17 mouse cellular contexts compared by ENCODE assay signal in genomic region chr11:108892406-108892805, GRCm38 (mm10). TPM values are rescaled to one million over a fixed set of nuclear protein-coding genes. Genes with fewer than 3 reads are reported as not detected.
DNase-seq lines count a peak whose midpoint lies in the region; ATAC-seq lines count a peak whose summit lies in the region.
"Had no signal": no experiment of that assay in that cellular context is flagged by ENCODE, and none has a peak within 500 bp of the region (broad histone marks: within the 10 kb centered on the region; RNA-seq: fewer than 3 reads in every experiment).

No protein-coding gene starts in this region.

- H3K27me3 ChIP-seq in hindbrain, embryonic 10.5 days (ENCODE audit: insufficient read depth, poor library complexity, severe bottlenecking): peaks cover 36% of the 10 kb centered on the region
- H3K27me3 ChIP-seq in hindbrain, embryonic 13.5 days: peaks cover 8% of the 10 kb centered on the region; the same call in 1 of the 2 replicates
- no peaks in the 10 kb centered on the region for H3K27me3 ChIP-seq in neural tube, embryonic 12.5 days (replicated peaks)
- no peaks in the 10 kb centered on the region for H3K27me3 ChIP-seq in limb, embryonic 10.5 days (ENCODE audit: low read depth, poor library complexity, severe bottlenecking)
- H3K27me3 ChIP-seq in midbrain, embryonic 16.5 days (ENCODE audit: control insufficient read depth, insufficient read depth, low read depth, low read length): peaks cover 3% of the 10 kb centered on the region; the same call in 1 of the 2 replicates
- H3K27me3 ChIP-seq: Patski had no signal

- H3K4me3 ChIP-seq in hindbrain, embryonic 10.5 days: peak overlapping the region; percentile 20
- no peak overlapping the region for H3K4me3 ChIP-seq in hindbrain, embryonic 13.5 days
- H3K4me3 ChIP-seq in neural tube, embryonic 12.5 days: no peak overlapping the region
- H3K4me3 ChIP-seq in limb, embryonic 10.5 days: peak overlapping the region; percentile 47
- H3K4me3 ChIP-seq in midbrain, embryonic 16.5 days (ENCODE audit: low read depth, low read length): no peak overlapping the region
- H3K4me3 ChIP-seq: myocyte had no signal

- WGBS in hindbrain, embryonic 10.5 days: 5% methylated on average over 7 of the region's 7 CpGs
- 9% methylated on average over 6 of the region's 7 CpGs for WGBS in hindbrain, embryonic 13.5 days
- WGBS in neural tube, embryonic 12.5 days: 4% methylated on average over 7 of the region's 7 CpGs
- under 1% methylated on average over 6 of the region's 7 CpGs for WGBS in limb, embryonic 10.5 days
- WGBS in midbrain, embryonic 16.5 days: 11% methylated on average over 6 of the region's 7 CpGs

- peak; percentile 14 for DNase-seq in hindbrain, embryonic 10.5 days (ENCODE audit: low spot score)
- DNase-seq in neural tube, embryonic 10.5 days (ENCODE audit: extremely low spot score, low spot score): no peak
- DNase-seq in limb, embryonic 10.5 days (ENCODE audit: low spot score): no peak
- DNase-seq in gastrocnemius, postnatal 14 days: no peak
- no peak for DNase-seq in heart, adult 18-20 months
- DNase-seq: B cell, adult 2 months; cerebellum, postnatal 14 days; gastrocnemius, postnatal 36 days; heart, postnatal 36 days; left cerebral cortex, postnatal 4 days; liver, postnatal 0 days had no signal

- H3K27ac ChIP-seq in hindbrain, embryonic 10.5 days: 0 out of 2 replicates have a peak overlapping the region, but pooled peaks have one; percentile 24
- H3K27ac ChIP-seq in hindbrain, embryonic 13.5 days: no peak overlapping the region
- H3K27ac ChIP-seq in neural tube, embryonic 12.5 days: no peak overlapping the region
- H3K27ac ChIP-seq in limb, embryonic 10.5 days: peak overlapping the region; percentile 36; the same call in 1 of the 2 replicates
- no peak overlapping the region for H3K27ac ChIP-seq in midbrain, embryonic 16.5 days (ENCODE audit: low read length)

- no peak overlapping the region for H3K4me2 ChIP-seq in hindbrain, embryonic 13.5 days
- peak overlapping the region; percentile 32 for H3K4me2 ChIP-seq in neural tube, embryonic 12.5 days (replicated peaks)
- H3K4me2 ChIP-seq in midbrain, embryonic 16.5 days (ENCODE audit: low read length): 0 out of 2 replicates have a peak overlapping the region, but pooled peaks have one; percentile 12

- H3K9ac ChIP-seq in hindbrain, embryonic 13.5 days: no peak overlapping the region
- H3K9ac ChIP-seq in neural tube, embryonic 12.5 days: no peak overlapping the region
- H3K9ac ChIP-seq in midbrain, embryonic 16.5 days (ENCODE audit: low read depth, low read length): no peak overlapping the region
- H3K9ac ChIP-seq: liver, postnatal 0 days had no signal

- ATAC-seq in hindbrain, embryonic 13.5 days (ENCODE audit: low FRiP score): no peak
- no peak for ATAC-seq in neural tube, embryonic 12.5 days (ENCODE audit: low FRiP score, low read depth)
- ATAC-seq in midbrain, embryonic 16.5 days: no peak
- ATAC-seq: liver, postnatal 0 days; Patski had no signal

- no peaks in the 10 kb centered on the region for H3K36me3 ChIP-seq in hindbrain, embryonic 10.5 days
- H3K36me3 ChIP-seq in hindbrain, embryonic 13.5 days: no peaks in the 10 kb centered on the region
- no peaks in the 10 kb centered on the region for H3K36me3 ChIP-seq in neural tube, embryonic 12.5 days
- no peaks in the 10 kb centered on the region for H3K36me3 ChIP-seq in limb, embryonic 10.5 days
- H3K36me3 ChIP-seq in midbrain, embryonic 16.5 days (ENCODE audit: control insufficient read depth, insufficient read depth, low read length): no peaks in the 10 kb centered on the region
- H3K36me3 ChIP-seq: heart, embryonic 12.5 days had no signal

- H3K9me3 ChIP-seq in hindbrain, embryonic 10.5 days: no peaks in the 10 kb centered on the region
- no peaks in the 10 kb centered on the region for H3K9me3 ChIP-seq in hindbrain, embryonic 13.5 days
- H3K9me3 ChIP-seq in neural tube, embryonic 12.5 days: no peaks in the 10 kb centered on the region
- no peaks in the 10 kb centered on the region for H3K9me3 ChIP-seq in limb, embryonic 10.5 days (replicated peaks)
- H3K9me3 ChIP-seq in midbrain, embryonic 16.5 days (replicated peaks; ENCODE audit: control insufficient read depth, low read length, poor library complexity, severe bottlenecking): no peaks in the 10 kb centered on the region
- H3K9me3 ChIP-seq: heart, embryonic 12.5 days had no signal

- H3K4me1 ChIP-seq in hindbrain, embryonic 10.5 days (replicated peaks): peaks cover 59% of the 10 kb centered on the region
- peaks cover 38% of the 10 kb centered on the region for H3K4me1 ChIP-seq in hindbrain, embryonic 13.5 days (replicated peaks)
- H3K4me1 ChIP-seq in neural tube, embryonic 12.5 days: peaks cover 36% of the 10 kb centered on the region
- peaks cover 56% of the 10 kb centered on the region for H3K4me1 ChIP-seq in limb, embryonic 10.5 days
- H3K4me1 ChIP-seq in midbrain, embryonic 16.5 days (ENCODE audit: control insufficient read depth, insufficient read depth, low read length): peaks cover 33% of the 10 kb centered on the region

- intact Hi-C loops in gastrocnemius, postnatal 14 days (cut with DNase I; ENCODE audit: low total_unique reads): no loop called here

RNA-seq across cellular contexts. Expression of gene Axin2, which starts 27.7 kb away (rescaled TPM):
- 18.0 and 19.8 TPM in 2 replicates for polyA plus RNA-seq in hindbrain, embryonic 10.5 days (2016; fragmentation: Nextera tagmentation; extraction: Ambion mirVana)
- polyA plus RNA-seq in hindbrain, embryonic 13.5 days (2015; fragmentation: Nextera tagmentation; extraction: Ambion mirVana): 10.6 and 13.8 TPM in 2 replicates
- 13.6 and 15.4 TPM in 2 replicates for polyA plus RNA-seq in neural tube, embryonic 12.5 days (2016; fragmentation: Nextera tagmentation; extraction: Ambion mirVana)
- 13.1 and 13.4 TPM in 2 replicates for polyA plus RNA-seq in limb, embryonic 10.5 days (2016; fragmentation: Nextera tagmentation; extraction: Ambion mirVana)
- 9.3 and 11.3 TPM in 2 replicates for polyA plus RNA-seq in midbrain, embryonic 16.5 days (2015; fragmentation: Nextera tagmentation; extraction: Ambion mirVana)
- 1 to 10 TPM; 8.3 to 8.5 TPM for total RNA-seq in gastrocnemius, postnatal 14 days (2021)
- 1 to 10 TPM; 3.5 to 4.7 TPM for total RNA-seq in heart, adult 18-20 months (2021)

Comparison
In these comparisons a context has a peak if more than half of its experiments do, and no peak if none do; other contexts are left out.
1. H3K27ac ChIP-seq: peak in hindbrain, embryonic 10.5 days (single experiment) and limb, embryonic 10.5 days (single experiment); none in hindbrain, embryonic 13.5 days (single experiment), neural tube, embryonic 12.5 days (single experiment) and midbrain, embryonic 16.5 days (single experiment).
2. H3K4me3 ChIP-seq: peak in hindbrain, embryonic 10.5 days (single experiment) and limb, embryonic 10.5 days (single experiment); none in hindbrain, embryonic 13.5 days (single experiment), neural tube, embryonic 12.5 days (single experiment) and midbrain, embryonic 16.5 days (single experiment).